Mouse (Mus musculus) ES-Bruce4 (cell line): Measurements from ENCODE around the gene Unc5a.

Experiments used
- CTCF ChIP-seq: IDR thresholded peaks from one replicate; pipeline ENCODE4 v1.8.1; 2011; ENCODE audit warnings: low read depth, low read length
- EP300 ChIP-seq: IDR thresholded peaks from 2 replicates; pipeline ENCODE4 v1.6.1; 2011; ENCODE audit warnings: low read depth, low read length; ENCODE audit not compliant: insufficient read depth

DNA sequence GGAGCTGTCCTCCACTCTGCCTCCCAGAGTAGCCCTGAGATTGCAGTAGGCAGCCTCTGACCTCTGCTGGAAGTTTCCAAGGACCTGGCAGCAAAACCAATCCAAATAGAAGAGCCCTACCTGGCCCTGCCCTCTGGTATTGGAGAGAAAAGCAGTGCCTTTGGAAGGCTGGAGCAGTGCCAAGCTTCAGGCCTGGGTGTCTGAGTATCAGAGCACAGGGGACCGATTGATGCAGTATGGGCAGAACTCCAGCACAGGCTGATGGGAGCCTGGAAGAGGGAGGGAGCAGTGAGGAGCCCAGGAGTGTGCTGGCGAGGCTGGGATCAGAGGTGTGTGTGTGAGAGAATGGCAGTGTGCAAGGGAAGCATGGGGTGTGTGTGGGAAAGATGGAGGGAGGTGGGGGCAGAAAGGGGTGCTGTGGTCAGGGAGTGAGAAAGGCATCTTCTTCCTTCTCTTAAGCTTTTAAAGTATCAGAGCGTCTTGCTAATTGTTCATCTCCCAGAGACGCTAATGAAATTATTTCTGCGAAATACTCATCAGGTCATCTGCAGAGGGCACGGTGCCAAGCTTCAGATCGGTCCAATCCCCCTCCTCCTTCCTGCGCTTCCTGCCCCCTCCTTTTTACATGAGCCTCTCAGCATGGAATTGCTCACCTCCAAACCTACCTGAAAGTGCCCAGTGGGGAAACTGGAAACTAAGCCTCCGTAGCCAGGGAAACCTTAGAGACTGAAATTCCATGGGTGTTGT, 4.6 kb upstream of the Unc5a start:
- no peak for TF ChIP-seq CTCF
- TF ChIP-seq EP300: no peak
